20 mouse cellular contexts compared by ENCODE assay signal in genomic region chr12:76130891-76131290, GRCm38 (mm10). TPM values are rescaled to one million over a fixed set of nuclear protein-coding genes. Genes with fewer than 3 reads are reported as not detected.
"Had no signal": no experiment of that assay in that cellular context is flagged by ENCODE, and none has a peak within 500 bp of the region (broad histone marks: within the 10 kb centered on the region; RNA-seq: fewer than 3 reads in every experiment).

No protein-coding gene starts in this region.

- H3K27me3 ChIP-seq: forebrain, embryonic 15.5 days; heart, embryonic 12.5 days; hindbrain, embryonic 13.5 days; hindbrain, embryonic 15.5 days; kidney, embryonic 15.5 days; limb, embryonic 13.5 days; limb, embryonic 15.5 days had no signal

- ATAC-seq: forebrain, embryonic 15.5 days; forebrain, postnatal 0 days; hindbrain, postnatal 0 days had no signal

- DNase-seq: forebrain, postnatal 0 days; heart, adult 18-20 months; kidney, postnatal 14 days had no signal

- H3K4me1 ChIP-seq: forebrain, embryonic 15.5 days; hindbrain, embryonic 13.5 days; hindbrain, embryonic 15.5 days; limb, embryonic 15.5 days had no signal

- H3K4me2 ChIP-seq: forebrain, embryonic 15.5 days; heart, embryonic 12.5 days; hindbrain, embryonic 13.5 days; hindbrain, embryonic 15.5 days; kidney, embryonic 15.5 days; limb, embryonic 13.5 days; limb, embryonic 15.5 days; liver, embryonic 11.5 days had no signal

- H3K36me3 ChIP-seq: forebrain, embryonic 15.5 days; heart, embryonic 12.5 days; hindbrain, embryonic 13.5 days; hindbrain, embryonic 15.5 days; kidney, embryonic 15.5 days; limb, embryonic 13.5 days; limb, embryonic 15.5 days had no signal

- H3K27ac ChIP-seq: forebrain, embryonic 15.5 days; hindbrain, embryonic 13.5 days; hindbrain, embryonic 15.5 days; hindbrain, postnatal 0 days; kidney, embryonic 15.5 days; kidney, postnatal 0 days; left cerebral cortex, adult 2 months; limb, embryonic 13.5 days; limb, embryonic 15.5 days; liver, embryonic 14.5 days had no signal

- H3K9ac ChIP-seq: forebrain, embryonic 15.5 days; forebrain, postnatal 0 days; heart, embryonic 12.5 days; hindbrain, embryonic 13.5 days; hindbrain, embryonic 15.5 days; kidney, embryonic 15.5 days; limb, embryonic 13.5 days; limb, embryonic 15.5 days; liver, embryonic 14.5 days had no signal

- H3K9me3 ChIP-seq: forebrain, embryonic 15.5 days; heart, embryonic 12.5 days; hindbrain, embryonic 13.5 days; hindbrain, embryonic 15.5 days; kidney, embryonic 15.5 days; limb, embryonic 13.5 days; limb, embryonic 15.5 days had no signal

- H3K4me3 ChIP-seq: forebrain, embryonic 15.5 days; heart, embryonic 12.5 days; hindbrain, embryonic 13.5 days; hindbrain, embryonic 15.5 days; kidney, embryonic 15.5 days; left cerebral cortex, adult 2 months; limb, embryonic 13.5 days; limb, embryonic 15.5 days had no signal

RNA-seq across cellular contexts. Expression of gene Esr2, which starts 46.2 kb away (rescaled TPM):
- total RNA-seq: gastrocnemius, postnatal 14 days; heart, adult 18-20 months; heart, adult 8-10 months; hematopoietic stem cell, adult 5-6 weeks had no signal
- polyA plus RNA-seq: intestine, embryonic 14.5 days; liver, embryonic 16.5 days had no signal
